Mouse (Mus musculus): ENCODE data around the gene 6430548M08Rik. TPM values are rescaled to one million over a fixed set of nuclear protein-coding genes. Genes with fewer than 3 reads are reported as not detected.

The 6430548M08Rik gene
- polyA plus RNA-seq, 2 experiments: 0.83 to 2.5 TPM

GRCm38 (mm10) chr8:120192118-120192517 is 78.2 kb downstream of the 6430548M08Rik start:
- 80% methylated on average over 5 of the region's 5 CpGs for WGBS (ENCODE audit: insufficient replicate concordance)
- no peak for DNase-seq (ENCODE audit: low read depth in 3 of 3, low spot score in 3 of 3)

GRCm38 (mm10) chr8:120201351-120201750 is 87.4 kb downstream of the 6430548M08Rik start:
- Histone ChIP-seq H3K9ac (replicated peaks) (no peak overlapping the region), H3K27ac (no peak overlapping the region), H3K4me1 (replicated peaks; ENCODE audit: control insufficient read depth in 2 of 2, insufficient read depth in 2 of 2, low read length in 1 of 2) (no peaks in the 10 kb centered on the region), H3K36me3 (replicated peaks; ENCODE audit: control insufficient read depth, insufficient read depth, low read depth) (no peaks in the 10 kb centered on the region), H3K27me3 (ENCODE audit: control insufficient read depth, insufficient read depth, low read length) (no peaks in the 10 kb centered on the region), H3K9me3 (ENCODE audit: control insufficient read depth, low read length) (no peaks in the 10 kb centered on the region), H3K4me2 (ENCODE audit: low read depth) (no peak overlapping the region), H3K4me3 (ENCODE audit: insufficient read depth in 1 of 2, low read depth in 2 of 2, low read length in 2 of 2) (no peak overlapping the region)
- WGBS (ENCODE audit: insufficient replicate concordance): 65% methylated on average over 6 of the region's 6 CpGs
- ATAC-seq (ENCODE audit: insufficient read depth) (no peak), DNase-seq (ENCODE audit: low read depth in 3 of 3, low spot score in 3 of 3) (no peak)
- TF ChIP-seq CTCF (IDR thresholded peaks at IDR 0.05; ENCODE audit: low read depth) (no peak), EP300 (IDR thresholded peaks at IDR 0.05; ENCODE audit: low read depth) (no peak)

More at GRCm38 (mm10) chr8:120192118-120192517, 78.2 kb downstream of the 6430548M08Rik start:
- Histone ChIP-seq H3K4me1 (replicated peaks; ENCODE audit: control insufficient read depth in 2 of 2, insufficient read depth in 2 of 2, low read length in 1 of 2) (no peaks in the 10 kb centered on the region), H3K4me2 (ENCODE audit: low read depth) (no peak overlapping the region), H3K4me3 (ENCODE audit: insufficient read depth in 1 of 2, low read depth in 2 of 2, low read length in 2 of 2) (no peak overlapping the region), H3K36me3 (replicated peaks; ENCODE audit: control insufficient read depth, insufficient read depth, low read depth) (no peaks in the 10 kb centered on the region), H3K9me3 (ENCODE audit: control insufficient read depth, low read length) (no peaks in the 10 kb centered on the region), H3K9ac (replicated peaks) (no peak overlapping the region), H3K27me3 (ENCODE audit: control insufficient read depth, insufficient read depth, low read length) (no peaks in the 10 kb centered on the region), H3K27ac (no peak overlapping the region)
- TF ChIP-seq EP300 (IDR thresholded peaks at IDR 0.05; ENCODE audit: low read depth) (no peak), CTCF (IDR thresholded peaks at IDR 0.05; ENCODE audit: low read depth) (no peak)
- ATAC-seq (ENCODE audit: insufficient read depth): no peak

- Histone ChIP-seq H3K27me3 (ENCODE audit: control insufficient read depth, insufficient read depth, low read length) (no peaks in the 10 kb centered on the region), H3K4me3 (ENCODE audit: insufficient read depth in 1 of 2, low read depth in 2 of 2, low read length in 2 of 2) (no peak overlapping the region), H3K36me3 (replicated peaks; ENCODE audit: control insufficient read depth, insufficient read depth, low read depth) (no peaks in the 10 kb centered on the region), H3K27ac (no peak overlapping the region), H3K4me1 (replicated peaks; ENCODE audit: control insufficient read depth in 2 of 2, insufficient read depth in 2 of 2, low read length in 1 of 2) (no peaks in the 10 kb centered on the region), H3K4me2 (ENCODE audit: low read depth) (no peak overlapping the region), H3K9ac (replicated peaks) (no peak overlapping the region), H3K9me3 (ENCODE audit: control insufficient read depth, low read length) (no peaks in the 10 kb centered on the region)
- ATAC-seq (ENCODE audit: insufficient read depth) (no peak), DNase-seq (ENCODE audit: low read depth in 3 of 3, low spot score in 3 of 3) (no peak)
- TF ChIP-seq EP300 (IDR thresholded peaks at IDR 0.05; ENCODE audit: low read depth): no peak
- 54% methylated on average over 3 of the region's 3 CpGs for WGBS (ENCODE audit: insufficient replicate concordance)
These were observed 88.6 kb downstream of the 6430548M08Rik start for GRCm38 (mm10) chr8:120202546-120202945.

GRCm38 (mm10) chr8:120204736-120205360 is 90.9 kb downstream of the 6430548M08Rik start:
- H3K9ac ChIP-seq (replicated peaks): no peak overlapping the region
- no peak for TF ChIP-seq CTCF (IDR thresholded peaks at IDR 0.05; ENCODE audit: low read depth)
- no peak for TF ChIP-seq EP300 (IDR thresholded peaks at IDR 0.05; ENCODE audit: low read depth)
- ATAC-seq (ENCODE audit: insufficient read depth): peak; percentile 11; the same call in 1 of the 2 replicates
- H3K36me3 ChIP-seq (replicated peaks; ENCODE audit: control insufficient read depth, insufficient read depth, low read depth): no peaks in the 10 kb centered on the region
- H3K4me2 ChIP-seq (ENCODE audit: low read depth): no peak overlapping the region
- DNase-seq (ENCODE audit: low read depth in 3 of 3, low spot score in 3 of 3): no peak
- H3K4me1 ChIP-seq (replicated peaks; ENCODE audit: control insufficient read depth in 2 of 2, insufficient read depth in 2 of 2, low read length in 1 of 2): no peaks in the 10 kb centered on the region
- no peak overlapping the region for H3K27ac ChIP-seq
- no peak overlapping the region for H3K4me3 ChIP-seq (ENCODE audit: insufficient read depth in 1 of 2, low read depth in 2 of 2, low read length in 2 of 2)
- H3K27me3 ChIP-seq (ENCODE audit: control insufficient read depth, insufficient read depth, low read length): no peaks in the 10 kb centered on the region
- 58% methylated on average over 7 of the region's 7 CpGs for WGBS (ENCODE audit: insufficient replicate concordance)
- no peaks in the 10 kb centered on the region for H3K9me3 ChIP-seq (ENCODE audit: control insufficient read depth, low read length)

GRCm38 (mm10) chr8:120205916-120206315 is 92.0 kb downstream of the 6430548M08Rik start:
- 50% methylated on average over 9 of the region's 9 CpGs for WGBS (ENCODE audit: insufficient replicate concordance)
- ATAC-seq (ENCODE audit: insufficient read depth): no peak
- Histone ChIP-seq H3K27ac (no peak overlapping the region), H3K4me3 (ENCODE audit: insufficient read depth in 1 of 2, low read depth in 2 of 2, low read length in 2 of 2) (no peak overlapping the region), H3K9ac (replicated peaks) (no peak overlapping the region), H3K4me1 (replicated peaks; ENCODE audit: control insufficient read depth in 2 of 2, insufficient read depth in 2 of 2, low read length in 1 of 2) (no peaks in the 10 kb centered on the region), H3K27me3 (ENCODE audit: control insufficient read depth, insufficient read depth, low read length) (no peaks in the 10 kb centered on the region), H3K36me3 (replicated peaks; ENCODE audit: control insufficient read depth, insufficient read depth, low read depth) (no peaks in the 10 kb centered on the region), H3K4me2 (ENCODE audit: low read depth) (no peak overlapping the region), H3K9me3 (ENCODE audit: control insufficient read depth, low read length) (no peaks in the 10 kb centered on the region)
- no peak for DNase-seq (ENCODE audit: low read depth in 3 of 3, low spot score in 3 of 3)
- no peak for TF ChIP-seq EP300 (IDR thresholded peaks at IDR 0.05; ENCODE audit: low read depth)
- no peak for TF ChIP-seq CTCF (IDR thresholded peaks at IDR 0.05; ENCODE audit: low read depth)
